Comparison of ENCODE assay signal across 17 mouse cellular contexts in genomic region chr5:58228726-58229125, GRCm38 (mm10).
A peak's percentile ranks its signal among the peaks of the same experiment; 100 is the strongest.
DNase-seq lines count a peak whose midpoint lies in the region; ATAC-seq and TF ChIP-seq lines count a peak whose summit lies in the region.
"Had no signal": no experiment of that assay in that cellular context is flagged by ENCODE, and none has a peak within 500 bp of the region (broad histone marks: within the 10 kb centered on the region; RNA-seq: fewer than 3 reads in every experiment).

No protein-coding gene starts in this region.

- H3K9me3 ChIP-seq in lung, embryonic 14.5 days (ENCODE audit: low read depth, low read length) = no peaks in the 10 kb centered on the region
- H3K9me3 ChIP-seq in midbrain, embryonic 15.5 days = no peaks in the 10 kb centered on the region
- H3K9me3 ChIP-seq: limb, embryonic 15.5 days had no signal

- ATAC-seq in lung, embryonic 14.5 days (ENCODE audit: insufficient read depth) = peak; percentile 54; the same call in 1 of the 2 replicates
- 0 out of 2 replicates have a peak, but pooled peaks have one; percentile 33 for ATAC-seq in midbrain, embryonic 15.5 days (replicated peaks)
- ATAC-seq: liver, postnatal 0 days had no signal

- H3K36me3 ChIP-seq in lung, embryonic 14.5 days (ENCODE audit: insufficient read depth) = no peaks in the 10 kb centered on the region
- H3K36me3 ChIP-seq in midbrain, embryonic 15.5 days (replicated peaks) = no peaks in the 10 kb centered on the region
- H3K36me3 ChIP-seq: heart, embryonic 12.5 days; limb, embryonic 15.5 days had no signal

- no peak overlapping the region for H3K9ac ChIP-seq in lung, embryonic 14.5 days
- H3K9ac ChIP-seq in midbrain, embryonic 15.5 days = no peak overlapping the region
- H3K9ac ChIP-seq: heart, embryonic 12.5 days; limb, embryonic 15.5 days; liver, postnatal 0 days had no signal

- WGBS in lung, embryonic 14.5 days = 20% methylated on average over 3 of the region's 3 CpGs
- 45% methylated on average over 3 of the region's 3 CpGs for WGBS in midbrain, embryonic 15.5 days

- H3K4me3 ChIP-seq in lung, embryonic 14.5 days (ENCODE audit: low read depth, low read length) = no peak overlapping the region
- no peak overlapping the region for H3K4me3 ChIP-seq in midbrain, embryonic 15.5 days
- H3K4me3 ChIP-seq: heart, embryonic 12.5 days; limb, embryonic 15.5 days had no signal

- no peak overlapping the region for H3K4me2 ChIP-seq in lung, embryonic 14.5 days
- H3K4me2 ChIP-seq in midbrain, embryonic 15.5 days = no peak overlapping the region
- H3K4me2 ChIP-seq: heart, embryonic 12.5 days; limb, embryonic 15.5 days had no signal

- no peak overlapping the region for H3K27ac ChIP-seq in lung, embryonic 14.5 days (ENCODE audit: low read depth)
- no peak overlapping the region for H3K27ac ChIP-seq in midbrain, embryonic 15.5 days
- H3K27ac ChIP-seq: limb, embryonic 15.5 days had no signal

- no peaks in the 10 kb centered on the region for H3K4me1 ChIP-seq in lung, embryonic 14.5 days (ENCODE audit: insufficient read depth)
- H3K4me1 ChIP-seq in midbrain, embryonic 15.5 days = no peaks in the 10 kb centered on the region
- H3K4me1 ChIP-seq: heart, embryonic 12.5 days; limb, embryonic 15.5 days had no signal

- no peak for TF ChIP-seq CTCF in lung, embryonic 14.5 days (IDR thresholded peaks at IDR 0.05; ENCODE audit: low read depth)

- DNase-seq in lung, embryonic 14.5 days = peak; percentile 16
- DNase-seq in lung, postnatal 25 days (ENCODE audit: low spot score) = no peak
- peak; percentile 22 for DNase-seq in embryo, embryonic 10.5 days (ENCODE audit: low spot score)
- peak; percentile 14 for DNase-seq in gonadal fat pad, adult 2 months (ENCODE audit: low read depth)
- DNase-seq in heart, adult 9 months (ENCODE audit: low spot score in 2 of 2) = no peak
- no peak for DNase-seq in layer of hippocampus, adult 8-10 months (ENCODE audit: low spot score in 2 of 2)
- DNase-seq: adrenal gland, postnatal 14 days; cerebellum, adult 18-20 months; kidney, adult 11 months; kidney, postnatal 36 days; liver, postnatal 0 days; lung, postnatal 36 days; right cerebral cortex, adult 18-20 months; thymus, adult 2 months had no signal

- H3K27me3 ChIP-seq in lung, embryonic 14.5 days (ENCODE audit: insufficient read depth, low read length) = no peaks in the 10 kb centered on the region
- H3K27me3 ChIP-seq in midbrain, embryonic 15.5 days (replicated peaks) = no peaks in the 10 kb centered on the region
- H3K27me3 ChIP-seq: heart, embryonic 12.5 days; limb, embryonic 15.5 days had no signal

Comparison
In these comparisons a context has a peak if more than half of its experiments do, and no peak if none do; other contexts are left out.
1. DNase-seq: peak in lung, embryonic 14.5 days (single experiment), embryo, embryonic 10.5 days (single experiment) and gonadal fat pad, adult 2 months (single experiment); none in lung, postnatal 25 days (single experiment), heart, adult 9 months (0 of 2) and layer of hippocampus, adult 8-10 months (0 of 2).